Mouse (Mus musculus) ovary, postnatal 36 days (tissue): ENCODE results near the gene Ldlr.
"Not testable (repeated sequence)": the region's sequence is repeated elsewhere in the genome, so short reads cannot be mapped to it uniquely, and the experiment has no call there.

Source experiments
- DNase-seq: peaks from one replicate; pipeline ENCODE4 v3.0.0; 2022; ENCODE audit warnings: low spot score, mixed read lengths

Gene Ldlr

GRCm38 (mm10) chr9:21754516-21755321 is 31.4 kb downstream of the Ldlr start:
- DNase-seq: no peak

- no peak for DNase-seq
These were observed 35.6 kb downstream of the Ldlr start for GRCm38 (mm10) chr9:21758576-21759529.

- DNase-seq: no peak
These were observed 36.4 kb downstream of the Ldlr start for GRCm38 (mm10) chr9:21759718-21760117.

- peak; percentile 92 for DNase-seq
These were observed 37.1 kb downstream of the Ldlr start, which contains the start of gene Spc24 for GRCm38 (mm10) chr9:21760155-21761088. TSS of gene Spc24 (minus strand) at chr9:21760303.

GRCm38 (mm10) chr9:21762135-21762534 is 38.9 kb downstream of the Ldlr start:
- no peak for DNase-seq

- no peak for DNase-seq
These were observed 41.1 kb downstream of the Ldlr start for GRCm38 (mm10) chr9:21764084-21764999.

GRCm38 (mm10) chr9:21767896-21768295 is 44.6 kb downstream of the Ldlr start:
- DNase-seq: no peak

- DNase-seq: peak; percentile 43
These were observed 45.5 kb downstream of the Ldlr start for GRCm38 (mm10) chr9:21768511-21769411.

GRCm38 (mm10) chr9:21769558-21770183 is 46.4 kb downstream of the Ldlr start:
- DNase-seq: peak; percentile 54

GRCm38 (mm10) chr9:21773396-21773795 is 50.1 kb downstream of the Ldlr start:
- DNase-seq: not testable (repeated sequence)

- DNase-seq: no peak
These were observed 51.1 kb downstream of the Ldlr start for GRCm38 (mm10) chr9:21774353-21774752.

GRCm38 (mm10) chr9:21777726-21778125 is 54.4 kb downstream of the Ldlr start:
- no peak for DNase-seq

- no peak for DNase-seq
These were observed 58.6 kb downstream of the Ldlr start for GRCm38 (mm10) chr9:21781657-21782468.

GRCm38 (mm10) chr9:21784517-21785307 is 61.4 kb downstream of the Ldlr start:
- DNase-seq: no peak

- not testable (repeated sequence) for DNase-seq
These were observed 63.0 kb downstream of the Ldlr start for GRCm38 (mm10) chr9:21786309-21786708.

GRCm38 (mm10) chr9:21786906-21787305 is 63.6 kb downstream of the Ldlr start:
- DNase-seq: peak; percentile 74

GRCm38 (mm10) chr9:21787654-21788053 is 64.4 kb downstream of the Ldlr start:
- DNase-seq: peak; percentile 42
